Mouse (Mus musculus) erythroblast, embryonic 14.5 days (primary cell): ENCODE measurements around the gene Prpf3.
A peak's percentile ranks its signal among the peaks of the same experiment; 100 is the strongest.

Experiments used
- GATA1 ChIP-seq: IDR thresholded peaks from 2 replicates; pipeline ENCODE4 v1.6.1; 2012; ENCODE audit warnings: low read length, inconsistent platforms, mixed read lengths
- TAL1 ChIP-seq: IDR thresholded peaks from 3 replicates; pipeline ENCODE4 v1.6.1; 2012; ENCODE audit warnings: low read length, inconsistent platforms, mixed read lengths

DNA sequence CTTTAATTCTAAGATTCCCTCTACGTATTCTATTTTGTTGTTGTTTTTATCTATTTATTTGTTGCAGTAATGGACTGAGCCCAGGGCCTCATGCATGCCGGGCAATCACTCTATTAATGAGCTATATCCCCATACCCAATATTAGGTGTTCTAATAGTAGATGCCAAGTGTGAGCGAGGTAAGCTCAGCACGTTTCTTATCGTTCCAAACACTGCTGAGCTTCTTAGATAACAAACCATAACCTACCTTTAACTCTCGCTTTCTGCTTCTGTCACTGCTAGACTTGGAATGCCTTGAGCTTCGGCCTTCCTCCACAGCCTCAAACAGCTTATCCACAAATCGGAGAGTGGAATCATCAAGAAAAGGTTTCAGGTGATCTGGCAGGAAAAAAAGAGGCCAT, 4.4 kb downstream of the Prpf3 start:
- peak; percentile 24; the same call in 1 of the 2 replicates for TF ChIP-seq GATA1
- peak; percentile 37; the same call in 1 of the 3 replicates for TF ChIP-seq TAL1
